Mouse (Mus musculus) lung, embryonic 15.5 days (tissue): ENCODE data around the gene Psmd12. TPM values are rescaled to one million over a fixed set of nuclear protein-coding genes. Genes with fewer than 3 reads are reported as not detected.

Experiments
- ATAC-seq: fragments of 200-750 bp; cut with Nextera tagmentation; 2 replicates; pipeline ENCODE4 v1.8.0; 2017; ENCODE audit warnings: moderate number of reproducible peaks, borderline replicate concordance; ENCODE audit not compliant: low FRiP score, low TSS enrichment; ENCODE audit errors: extremely low read depth
- H3K27ac ChIP-seq: fragments of 300-500 bp; sonication (generic); 2 replicates; pipeline ENCODE4 v1.5.1; 2015; ENCODE audit warnings: moderate library complexity, mild to moderate bottlenecking, inconsistent platforms
- H3K27me3 ChIP-seq: fragments of 300-500 bp; sonication (generic); 2 replicates; pipeline ENCODE4 v1.6.1; 2015; ENCODE audit warnings: inconsistent platforms
- H3K36me3 ChIP-seq: fragments of 300-500 bp; sonication (generic); 2 replicates; pipeline ENCODE4 v1.6.1; 2015; ENCODE audit warnings: inconsistent platforms
- H3K4me1 ChIP-seq: fragments of 300-500 bp; sonication (generic); 2 replicates; pipeline ENCODE4 v1.6.1; 2015; ENCODE audit warnings: inconsistent platforms
- H3K4me2 ChIP-seq: fragments of 300-500 bp; sonication (generic); 2 replicates; pipeline ENCODE4 v1.6.1; 2015; ENCODE audit warnings: inconsistent platforms, mild to moderate bottlenecking, moderate library complexity
- H3K4me3 ChIP-seq: fragments of 300-500 bp; sonication (generic); 2 replicates; pipeline ENCODE4 v1.5.1; 2015; ENCODE audit warnings: mild to moderate bottlenecking, inconsistent platforms
- H3K9ac ChIP-seq: fragments of 300-500 bp; sonication (generic); 2 replicates; pipeline ENCODE4 v1.6.1; 2015; ENCODE audit warnings: inconsistent platforms
- H3K9me3 ChIP-seq: fragments of 300-500 bp; sonication (generic); 2 replicates; pipeline ENCODE4 v1.6.1; 2016; ENCODE audit warnings: inconsistent platforms
- WGBS: fragments of 180-500 bp; shearing (Covaris S2); methylation state at CpG from one replicate; pipeline ENCODE4 v1.1.7; 2015; 5-methylcytosine and 5-hydroxymethylcytosine counted together
- polyA plus RNA-seq: library from polyadenylated mRNA; unstranded; fragments of >200 nt; fragmentation: Nextera tagmentation; extraction: Ambion mirVana; gene quantifications from 2 replicates; pipeline ENCODE4 v1.2.1, GENCODE M21; 2015

The Psmd12 gene
- polyA plus RNA-seq, 1 experiment from 2014 or later, result 178 TPM

- peaks cover 26% of the 10 kb centered on the region; the same call in 1 of the 2 replicates for H3K36me3 ChIP-seq
- peak overlapping the region; percentile 99 for H3K4me3 ChIP-seq
- peak; percentile 47; the same call in 1 of the 2 replicates for ATAC-seq
- 4% methylated on average over 38 of the region's 39 CpGs for WGBS
- no peaks in the 10 kb centered on the region for H3K9me3 ChIP-seq
- peak overlapping the region; percentile 83 for H3K27ac ChIP-seq
- no peaks in the 10 kb centered on the region for H3K27me3 ChIP-seq
- peaks cover 19% of the 10 kb centered on the region for H3K4me1 ChIP-seq
- peak overlapping the region; percentile 98 for H3K4me2 ChIP-seq
- peak overlapping the region; percentile 93 for H3K9ac ChIP-seq
Observed at GRCm38 (mm10) chr11:107548204-107548975, 69.1 kb downstream of the Psmd12 start.

Other genes starting within 250 kb of the Psmd12 start
- gene Pitpnc1, start 8.8 kb upstream of the Psmd12 start, polyA plus RNA-seq, result 15.9 and 16.7 TPM in 2 replicates
- 17.1 and 20.2 TPM in 2 replicates for gene Helz, start 68.4 kb downstream of the Psmd12 start, polyA plus RNA-seq
- gene Cacng1, start 237.0 kb downstream of the Psmd12 start, polyA plus RNA-seq, result 0.43 TPM in 1 of 2 replicates, not detected in the other